Mouse (Mus musculus) embryonic facial prominence, embryonic 14.5 days (tissue): Measurements from ENCODE around the gene Cnot8. TPM values are rescaled to one million over a fixed set of nuclear protein-coding genes. Genes with fewer than 3 reads are reported as not detected.
A peak's percentile ranks its signal among the peaks of the same experiment; 100 is the strongest.

ENCODE experiments used
- ATAC-seq: fragments of 200-750 bp; cut with Nextera tagmentation; 2 replicates; pipeline ENCODE4 v1.8.0; 2017; ENCODE audit warnings: low read depth, moderate number of reproducible peaks, moderate TSS enrichment
- DNase-seq: peaks from one replicate; pipeline ENCODE4 v3.0.0-alpha.2; 2015; ENCODE audit warnings: low spot score
- H3K27ac ChIP-seq: fragments of 300-500 bp; sonication (generic); replicated peaks from 2 replicates; pipeline ENCODE4 v1.5.1; 2014; ENCODE audit warnings: low read depth, mild to moderate bottlenecking, low read length, moderate library complexity
- H3K27me3 ChIP-seq: fragments of 300-500 bp; sonication (generic); replicated peaks from 2 replicates; pipeline ENCODE4 v1.6.1; 2014; ENCODE audit warnings: low read length; ENCODE audit not compliant: control insufficient read depth, insufficient read depth
- H3K36me3 ChIP-seq: fragments of 300-500 bp; sonication (generic); 2 replicates; pipeline ENCODE4 v1.6.1; 2014; ENCODE audit warnings: low read length, mixed read lengths; ENCODE audit not compliant: control insufficient read depth, insufficient read depth
- H3K4me1 ChIP-seq: fragments of 300-500 bp; sonication (generic); 2 replicates; pipeline ENCODE4 v1.6.1; 2014; ENCODE audit warnings: antibody characterized with exemption, low read length; ENCODE audit not compliant: control insufficient read depth, insufficient read depth
- H3K4me2 ChIP-seq: fragments of 300-500 bp; sonication (generic); 2 replicates; pipeline ENCODE4 v1.6.1; 2014; ENCODE audit warnings: low read depth, mild to moderate bottlenecking, low read length, moderate library complexity, mixed read lengths
- H3K4me3 ChIP-seq: fragments of 300-500 bp; sonication (generic); 2 replicates; pipeline ENCODE4 v1.5.1; 2014; ENCODE audit warnings: low read depth, mild to moderate bottlenecking, low read length
- H3K9ac ChIP-seq: fragments of 300-500 bp; sonication (generic); 2 replicates; pipeline ENCODE4 v1.6.1; 2014; ENCODE audit warnings: low read depth, mild to moderate bottlenecking, low read length, moderate library complexity, mixed read lengths
- H3K9me3 ChIP-seq: fragments of 300-500 bp; sonication (generic); 2 replicates; pipeline ENCODE4 v1.6.1; 2016; ENCODE audit warnings: low read length; ENCODE audit not compliant: control insufficient read depth
- WGBS: fragments of 180-500 bp; shearing (Covaris S2); extraction: QIAGEN DNeasy Blood & Tissue Kit; methylation state at CpG from one replicate; pipeline ENCODE4 v1.1.7; 2014; 5-methylcytosine and 5-hydroxymethylcytosine counted together
- polyA plus RNA-seq: library from polyadenylated mRNA; unstranded; fragments of >200 nt; fragmentation: Nextera tagmentation; extraction: Ambion mirVana; gene quantifications from 2 replicates; pipeline ENCODE4 v1.2.1, GENCODE M21; 2014

The Cnot8 gene
- polyA plus RNA-seq, 1 experiment from 2014 or later, result 85.8 TPM

GRCm38 (mm10) chr11:58116560-58116959, 12.6 kb downstream of the Cnot8 start:
- Histone ChIP-seq H3K9me3 (no peaks in the 10 kb centered on the region), H3K27me3 (no peaks in the 10 kb centered on the region), H3K9ac (no peak overlapping the region), H3K4me1 (no peaks in the 10 kb centered on the region), H3K27ac (no peak overlapping the region), H3K4me3 (no peak overlapping the region), H3K36me3 (peaks cover 96% of the 10 kb centered on the region), H3K4me2 (no peak overlapping the region)
- WGBS, result 69% methylated on average over 1 of the region's 1 CpGs
- DNase-seq, result no peak
- ATAC-seq, result no peak

- peaks cover 96% of the 10 kb centered on the region for H3K36me3 ChIP-seq
- H3K4me3 ChIP-seq, result no peak overlapping the region
- no peak overlapping the region for H3K9ac ChIP-seq
- H3K27me3 ChIP-seq, result no peaks in the 10 kb centered on the region
- no peaks in the 10 kb centered on the region for H3K4me1 ChIP-seq
- H3K27ac ChIP-seq, result no peak overlapping the region
- WGBS, result 86% methylated on average over 10 of the region's 10 CpGs
- DNase-seq (no peak), ATAC-seq (no peak)
- no peaks in the 10 kb centered on the region for H3K9me3 ChIP-seq
- no peak overlapping the region for H3K4me2 ChIP-seq
Observed at GRCm38 (mm10) chr11:58117044-58117652, 13.2 kb downstream of the Cnot8 start.

GRCm38 (mm10) chr11:58120655-58121054, 16.7 kb downstream of the Cnot8 start:
- no peak overlapping the region for H3K27ac ChIP-seq
- WGBS, result 62% methylated on average over 3 of the region's 3 CpGs
- H3K9ac ChIP-seq, result no peak overlapping the region
- no peak overlapping the region for H3K4me3 ChIP-seq
- H3K4me2 ChIP-seq, result no peak overlapping the region
- no peaks in the 10 kb centered on the region for H3K9me3 ChIP-seq
- ATAC-seq (no peak), DNase-seq (no peak)
- H3K4me1 ChIP-seq, result no peaks in the 10 kb centered on the region
- H3K27me3 ChIP-seq, result no peaks in the 10 kb centered on the region
- peaks cover 90% of the 10 kb centered on the region for H3K36me3 ChIP-seq

GRCm38 (mm10) chr11:58121351-58121750, 17.4 kb downstream of the Cnot8 start:
- 93% methylated on average over 9 of the region's 9 CpGs for WGBS
- DNase-seq (no peak), ATAC-seq (no peak)
- Histone ChIP-seq H3K36me3 (peaks cover 84% of the 10 kb centered on the region), H3K4me2 (no peak overlapping the region), H3K4me3 (no peak overlapping the region), H3K27me3 (no peaks in the 10 kb centered on the region), H3K9me3 (no peaks in the 10 kb centered on the region), H3K4me1 (no peaks in the 10 kb centered on the region), H3K9ac (no peak overlapping the region), H3K27ac (no peak overlapping the region)

- Histone ChIP-seq H3K27ac (no peak overlapping the region), H3K27me3 (no peaks in the 10 kb centered on the region), H3K4me1 (no peaks in the 10 kb centered on the region), H3K9me3 (no peaks in the 10 kb centered on the region), H3K9ac (no peak overlapping the region), H3K4me2 (no peak overlapping the region), H3K36me3 (peaks cover 86% of the 10 kb centered on the region), H3K4me3 (no peak overlapping the region)
- ATAC-seq, result no peak
- DNase-seq, result no peak
- 83% methylated on average over 2 of the region's 2 CpGs for WGBS
Observed at GRCm38 (mm10) chr11:58123711-58124110, 19.8 kb downstream of the Cnot8 start.

GRCm38 (mm10) chr11:58125021-58125420, 21.1 kb downstream of the Cnot8 start:
- no peak overlapping the region for H3K9ac ChIP-seq
- peaks cover 86% of the 10 kb centered on the region for H3K36me3 ChIP-seq
- H3K4me2 ChIP-seq, result no peak overlapping the region
- H3K27ac ChIP-seq, result no peak overlapping the region
- DNase-seq, result no peak
- no peaks in the 10 kb centered on the region for H3K4me1 ChIP-seq
- WGBS, result 91% methylated on average over 11 of the region's 11 CpGs
- no peaks in the 10 kb centered on the region for H3K9me3 ChIP-seq
- H3K27me3 ChIP-seq, result no peaks in the 10 kb centered on the region
- no peak for ATAC-seq
- no peak overlapping the region for H3K4me3 ChIP-seq

- Histone ChIP-seq H3K36me3 (peaks cover 85% of the 10 kb centered on the region), H3K27ac (no peak overlapping the region), H3K9ac (no peak overlapping the region), H3K4me3 (no peak overlapping the region), H3K27me3 (no peaks in the 10 kb centered on the region), H3K9me3 (no peaks in the 10 kb centered on the region), H3K4me1 (no peaks in the 10 kb centered on the region), H3K4me2 (no peak overlapping the region)
- 64% methylated on average over 7 of the region's 7 CpGs for WGBS
- DNase-seq (peak; percentile 55), ATAC-seq (no peak)
Observed at GRCm38 (mm10) chr11:58126397-58127160, 22.6 kb downstream of the Cnot8 start.

- Histone ChIP-seq H3K36me3 (peaks cover 88% of the 10 kb centered on the region), H3K9me3 (no peaks in the 10 kb centered on the region), H3K4me3 (no peak overlapping the region), H3K27me3 (no peaks in the 10 kb centered on the region), H3K4me2 (no peak overlapping the region), H3K4me1 (no peaks in the 10 kb centered on the region), H3K9ac (no peak overlapping the region), H3K27ac (no peak overlapping the region)
- DNase-seq, result no peak
- ATAC-seq, result no peak
- WGBS, result 83% methylated on average over 2 of the region's 2 CpGs
Observed at GRCm38 (mm10) chr11:58127544-58127943, 23.6 kb downstream of the Cnot8 start.
